Mouse (Mus musculus) C2C12 (cell line): ENCODE data around the gene D430041D05Rik.

Experiments used
- CEBPB ChIP-seq: IDR thresholded peaks from one replicate; pipeline ENCODE4 v1.6.1; 2011; ENCODE audit warnings: low read depth, mild to moderate bottlenecking, control low read depth, moderate library complexity
- CTCF ChIP-seq: IDR thresholded peaks from one replicate; pipeline ENCODE4 v1.5.1; 2011; ENCODE audit not compliant: control insufficient read depth, insufficient read depth, insufficient read length
- FOSL1 ChIP-seq: IDR thresholded peaks from one replicate; pipeline ENCODE4 v1.8.0; 2011; ENCODE audit warnings: mild to moderate bottlenecking, low read length; ENCODE audit not compliant: poor library complexity, insufficient read depth, severe bottlenecking
- MAX ChIP-seq: IDR thresholded peaks from one replicate; pipeline ENCODE4 v1.6.1; 2011; ENCODE audit warnings: mild to moderate bottlenecking, control low read depth
- MYOD1 ChIP-seq: IDR thresholded peaks from one replicate; pipeline ENCODE4 v1.6.1; 2011; ENCODE audit warnings: low read depth; ENCODE audit not compliant: control insufficient read depth, insufficient read length
- MYOG ChIP-seq: IDR thresholded peaks from one replicate; pipeline ENCODE4 v1.6.1; 2011; ENCODE audit not compliant: control insufficient read depth, insufficient read length; ENCODE audit errors: extremely low read depth
- USF1 ChIP-seq: IDR thresholded peaks from one replicate; pipeline ENCODE4 v1.6.1; 2011; ENCODE audit warnings: low read depth, mild to moderate bottlenecking, control low read depth, moderate library complexity

- TF ChIP-seq CTCF (no peak), MAX (no peak), USF1 (no peak), MYOD1 (no peak), MYOG (no peak), CEBPB (no peak), FOSL1 (no peak)
Measured at GRCm38 (mm10) chr2:104448201-104448600, 37.4 kb upstream of the D430041D05Rik start.
